Comparison of ENCODE assay signal across 8 mouse cellular contexts in genomic region chr12:108436029-108436923, GRCm38 (mm10).
DNase-seq lines count a peak whose midpoint lies in the region; ATAC-seq and TF ChIP-seq lines count a peak whose summit lies in the region.

No protein-coding gene starts in this region.

- peak; percentile 62 to 76 for DNase-seq in frontal cortex, adult 2 months (ENCODE audit: extremely low spot score in 1 of 2, low spot score in 1 of 2)
- no peak for DNase-seq in frontal cortex, postnatal 14 days (ENCODE audit: low spot score in 2 of 2)
- peak; percentile 34 for DNase-seq in urinary bladder, postnatal 14 days (ENCODE audit: low spot score)
- no peak for DNase-seq in urinary bladder, postnatal 25 days (ENCODE audit: low spot score)
- DNase-seq in midbrain, postnatal 0 days (ENCODE audit: low spot score): no peak
- DNase-seq in B cell, adult 2 months: no peak
- DNase-seq in spleen, adult 18-20 months: no peak

- ATAC-seq in intestine, embryonic 16.5 days: peak; percentile 62
- no peak for ATAC-seq in midbrain, postnatal 0 days (ENCODE audit: low FRiP score)

- no peak overlapping the region for H3K4me2 ChIP-seq in intestine, embryonic 16.5 days (ENCODE audit: low read depth, low read length)
- no peak overlapping the region for H3K4me2 ChIP-seq in midbrain, postnatal 0 days (ENCODE audit: low read depth, low read length, poor library complexity, severe bottlenecking)

- H3K4me3 ChIP-seq in intestine, embryonic 16.5 days (ENCODE audit: low read length): 0 out of 2 replicates have a peak overlapping the region, but pooled peaks have one; percentile 2
- no peak overlapping the region for H3K4me3 ChIP-seq in midbrain, postnatal 0 days (ENCODE audit: low read depth, low read length)

- no peaks in the 10 kb centered on the region for H3K36me3 ChIP-seq in intestine, embryonic 16.5 days (ENCODE audit: control insufficient read depth, insufficient read depth, low read length)
- H3K36me3 ChIP-seq in midbrain, postnatal 0 days (ENCODE audit: insufficient read depth, low read length): no peaks in the 10 kb centered on the region

- H3K27ac ChIP-seq in intestine, embryonic 16.5 days (ENCODE audit: low read length): peak overlapping the region; percentile 97
- peak overlapping the region; percentile 26 for H3K27ac ChIP-seq in midbrain, postnatal 0 days (ENCODE audit: low read depth, low read length)

- H3K9me3 ChIP-seq in intestine, embryonic 16.5 days (ENCODE audit: control insufficient read depth, low read length): no peaks in the 10 kb centered on the region
- H3K9me3 ChIP-seq in midbrain, postnatal 0 days (ENCODE audit: low read length): no peaks in the 10 kb centered on the region

- TF ChIP-seq CTCF in midbrain, postnatal 0 days (IDR thresholded peaks at IDR 0.05): no peak

- H3K4me1 ChIP-seq in intestine, embryonic 16.5 days (ENCODE audit: control insufficient read depth, insufficient read depth, low read length): peaks cover 44% of the 10 kb centered on the region
- H3K4me1 ChIP-seq in midbrain, postnatal 0 days (ENCODE audit: insufficient read depth, low read length): peaks cover 8% of the 10 kb centered on the region

- H3K9ac ChIP-seq in intestine, embryonic 16.5 days (ENCODE audit: low read depth, low read length): peak overlapping the region; percentile 49
- no peak overlapping the region for H3K9ac ChIP-seq in midbrain, postnatal 0 days (replicated peaks; ENCODE audit: low read length, poor library complexity, severe bottlenecking)

- WGBS in intestine, embryonic 16.5 days: 42% methylated on average over 24 of the region's 24 CpGs
- 60% methylated on average over 24 of the region's 24 CpGs for WGBS in midbrain, postnatal 0 days

- H3K27me3 ChIP-seq in intestine, embryonic 16.5 days (replicated peaks; ENCODE audit: control insufficient read depth, insufficient read depth, low read length): no peaks in the 10 kb centered on the region
- no peaks in the 10 kb centered on the region for H3K27me3 ChIP-seq in midbrain, postnatal 0 days (ENCODE audit: insufficient read depth, low read length)

Comparison
In these comparisons a context has a peak if more than half of its experiments do, and no peak if none do; other contexts are left out.
1. DNase-seq: peak in frontal cortex, adult 2 months (2 of 2) and urinary bladder, postnatal 14 days (single experiment); none in frontal cortex, postnatal 14 days (0 of 2), urinary bladder, postnatal 25 days (single experiment), midbrain, postnatal 0 days (single experiment), B cell, adult 2 months (0 of 2) and spleen, adult 18-20 months (0 of 2).